Mouse (Mus musculus) cerebellum, adult 18-20 months (tissue): ENCODE measurements around the gene Mcm10.
A peak's percentile ranks its signal among the peaks of the same experiment; 100 is the strongest.

ENCODE experiments used
- DNase-seq, 2 experiments: peaks; one replicate each; pipeline ENCODE4 v3.0.0; 2021

Mcm10 gene

GRCm38 (mm10) chr2:5031215-5031614 is 18.6 kb upstream of the Mcm10 start:
- DNase-seq = peak; percentile 48 to 63

- DNase-seq = no peak
Measured at GRCm38 (mm10) chr2:5029808-5030207, 17.2 kb upstream of the Mcm10 start.

GRCm38 (mm10) chr2:5028047-5028446 is 15.5 kb upstream of the Mcm10 start:
- DNase-seq = no peak

- no peak for DNase-seq
Measured at GRCm38 (mm10) chr2:5027057-5027456, 14.5 kb upstream of the Mcm10 start.

- no peak for DNase-seq
Measured at GRCm38 (mm10) chr2:5025162-5025733, 12.7 kb upstream of the Mcm10 start.

GRCm38 (mm10) chr2:5023699-5024399 is 11.3 kb upstream of the Mcm10 start:
- no peak for DNase-seq

GRCm38 (mm10) chr2:5023275-5023674 is 10.7 kb upstream of the Mcm10 start:
- DNase-seq = no peak

GRCm38 (mm10) chr2:5019708-5020107 is 7.1 kb upstream of the Mcm10 start:
- DNase-seq = no peak

GRCm38 (mm10) chr2:5016922-5017321 is 4.3 kb upstream of the Mcm10 start:
- no peak for DNase-seq

- DNase-seq = no peak
Measured at GRCm38 (mm10) chr2:5015527-5015926, 2.9 kb upstream of the Mcm10 start.

GRCm38 (mm10) chr2:5014616-5015015 is 2.0 kb upstream of the Mcm10 start:
- DNase-seq = no peak

GRCm38 (mm10) chr2:5011898-5012490 is 597 bp downstream of the Mcm10 start:
- no peak for DNase-seq

GRCm38 (mm10) chr2:5007107-5007506 is 5.5 kb downstream of the Mcm10 start:
- DNase-seq = no peak

- DNase-seq = no peak
Measured at GRCm38 (mm10) chr2:5001266-5001665, 11.3 kb downstream of the Mcm10 start.

GRCm38 (mm10) chr2:4998905-4999304 is 13.7 kb downstream of the Mcm10 start:
- DNase-seq = no peak

- no peak for DNase-seq
Measured at GRCm38 (mm10) chr2:4996421-4996824, 16.2 kb downstream of the Mcm10 start.

GRCm38 (mm10) chr2:4995646-4996045 is 16.9 kb downstream of the Mcm10 start:
- DNase-seq = no peak

- no peak for DNase-seq
Measured at GRCm38 (mm10) chr2:4994436-4994835, 18.2 kb downstream of the Mcm10 start.

GRCm38 (mm10) chr2:4993584-4993983 is 19.0 kb downstream of the Mcm10 start:
- DNase-seq = no peak

GRCm38 (mm10) chr2:4988826-4989424 is 23.7 kb downstream of the Mcm10 start:
- no peak for DNase-seq

GRCm38 (mm10) chr2:4987388-4988180 is 25.0 kb downstream of the Mcm10 start:
- no peak for DNase-seq

- no peak for DNase-seq
Measured at GRCm38 (mm10) chr2:4986798-4987197, 25.8 kb downstream of the Mcm10 start.

- no peak for DNase-seq
Measured at GRCm38 (mm10) chr2:4985000-4985399, 27.6 kb downstream of the Mcm10 start.
